Mouse (Mus musculus): ENCODE measurements around the gene Ccdc183. TPM values are rescaled to one million over a fixed set of nuclear protein-coding genes. Genes with fewer than 3 reads are reported as not detected.

Gene Ccdc183
- polyA plus RNA-seq, 1 experiment from 2014 or later, result 0.15 TPM

GRCm38 (mm10) chr2:25566558-25566957 is 50.9 kb downstream of the Ccdc183 start:
- H3K4me3 ChIP-seq (ENCODE audit: low read length), result no peak overlapping the region
- no peaks in the 10 kb centered on the region for H3K27me3 ChIP-seq (ENCODE audit: control insufficient read depth, insufficient read depth, low read depth, low read length)
- H3K9ac ChIP-seq (ENCODE audit: low read length), result no peak overlapping the region
- no peaks in the 10 kb centered on the region for H3K9me3 ChIP-seq (ENCODE audit: control insufficient read depth, low read length)
- peaks cover 38% of the 10 kb centered on the region for H3K36me3 ChIP-seq (ENCODE audit: control insufficient read depth, insufficient read depth, low read length)
- 77% methylated on average over 6 of the region's 6 CpGs for WGBS
- H3K27ac ChIP-seq (ENCODE audit: low read length), result no peak overlapping the region
- ATAC-seq (ENCODE audit: low read depth), result no peak
- H3K4me2 ChIP-seq (ENCODE audit: low read depth, low read length), result no peak overlapping the region
- no peaks in the 10 kb centered on the region for H3K4me1 ChIP-seq (replicated peaks; ENCODE audit: control insufficient read depth, insufficient read depth, low read length)

GRCm38 (mm10) chr2:25565741-25566140 is 51.7 kb downstream of the Ccdc183 start:
- Histone ChIP-seq H3K27ac (ENCODE audit: low read length) (no peak overlapping the region), H3K4me3 (ENCODE audit: low read length) (no peak overlapping the region), H3K4me1 (replicated peaks; ENCODE audit: control insufficient read depth, insufficient read depth, low read length) (no peaks in the 10 kb centered on the region), H3K9ac (ENCODE audit: low read length) (no peak overlapping the region), H3K27me3 (ENCODE audit: control insufficient read depth, insufficient read depth, low read depth, low read length) (no peaks in the 10 kb centered on the region), H3K4me2 (ENCODE audit: low read depth, low read length) (no peak overlapping the region), H3K9me3 (ENCODE audit: control insufficient read depth, low read length) (no peaks in the 10 kb centered on the region), H3K36me3 (ENCODE audit: control insufficient read depth, insufficient read depth, low read length) (peaks cover 46% of the 10 kb centered on the region)
- 94% methylated on average over 8 of the region's 8 CpGs for WGBS
- ATAC-seq (ENCODE audit: low read depth), result no peak

GRCm38 (mm10) chr2:25561946-25562345 is 55.5 kb downstream of the Ccdc183 start:
- no peaks in the 10 kb centered on the region for H3K27me3 ChIP-seq (ENCODE audit: control insufficient read depth, insufficient read depth, low read depth, low read length)
- peaks cover 14% of the 10 kb centered on the region for H3K4me1 ChIP-seq (replicated peaks; ENCODE audit: control insufficient read depth, insufficient read depth, low read length)
- H3K36me3 ChIP-seq (ENCODE audit: control insufficient read depth, insufficient read depth, low read length), result peaks cover 45% of the 10 kb centered on the region
- H3K9me3 ChIP-seq (ENCODE audit: control insufficient read depth, low read length), result no peaks in the 10 kb centered on the region
- ATAC-seq (ENCODE audit: low read depth), result no peak
- 76% methylated on average over 9 of the region's 9 CpGs for WGBS
- no peak overlapping the region for H3K4me3 ChIP-seq (ENCODE audit: low read length)
- no peak overlapping the region for H3K4me2 ChIP-seq (ENCODE audit: low read depth, low read length)
- H3K9ac ChIP-seq (ENCODE audit: low read length), result no peak overlapping the region
- no peak overlapping the region for H3K27ac ChIP-seq (ENCODE audit: low read length)

GRCm38 (mm10) chr2:25560551-25560950 is 56.9 kb downstream of the Ccdc183 start:
- no peaks in the 10 kb centered on the region for H3K27me3 ChIP-seq (ENCODE audit: control insufficient read depth, insufficient read depth, low read depth, low read length)
- peaks cover 18% of the 10 kb centered on the region for H3K4me1 ChIP-seq (replicated peaks; ENCODE audit: control insufficient read depth, insufficient read depth, low read length)
- H3K9me3 ChIP-seq (ENCODE audit: control insufficient read depth, low read length), result no peaks in the 10 kb centered on the region
- H3K27ac ChIP-seq (ENCODE audit: low read length), result no peak overlapping the region
- no peak for ATAC-seq (ENCODE audit: low read depth)
- no peak overlapping the region for H3K9ac ChIP-seq (ENCODE audit: low read length)
- peaks cover 40% of the 10 kb centered on the region for H3K36me3 ChIP-seq (ENCODE audit: control insufficient read depth, insufficient read depth, low read length)
- 83% methylated on average over 8 of the region's 8 CpGs for WGBS
- no peak overlapping the region for H3K4me2 ChIP-seq (ENCODE audit: low read depth, low read length)
- no peak overlapping the region for H3K4me3 ChIP-seq (ENCODE audit: low read length)

GRCm38 (mm10) chr2:25558774-25559173 is 58.7 kb downstream of the Ccdc183 start:
- no peaks in the 10 kb centered on the region for H3K9me3 ChIP-seq (ENCODE audit: control insufficient read depth, low read length)
- WGBS, result 70% methylated on average over 6 of the region's 6 CpGs
- no peak for ATAC-seq (ENCODE audit: low read depth)

More at GRCm38 (mm10) chr2:25558774-25559173, 58.7 kb downstream of the Ccdc183 start:
- Histone ChIP-seq H3K4me2 (ENCODE audit: low read depth, low read length) (peak overlapping the region; percentile 82), H3K27ac (ENCODE audit: low read length) (no peak overlapping the region), H3K4me3 (ENCODE audit: low read length) (peak overlapping the region; percentile 94), H3K36me3 (ENCODE audit: control insufficient read depth, insufficient read depth, low read length) (peaks cover 30% of the 10 kb centered on the region), H3K9ac (ENCODE audit: low read length) (peak overlapping the region; percentile 96), H3K27me3 (ENCODE audit: control insufficient read depth, insufficient read depth, low read depth, low read length) (no peaks in the 10 kb centered on the region), H3K4me1 (replicated peaks; ENCODE audit: control insufficient read depth, insufficient read depth, low read length) (peaks cover 18% of the 10 kb centered on the region)

Other genes with a start within 250 kb of the Ccdc183 start
- gene Sapcd2, start 245.4 kb downstream of the Ccdc183 start, polyA plus RNA-seq (2015; fragmentation: Nextera tagmentation; extraction: Ambion mirVana), result 39.0 and 39.3 TPM in 2 replicates
- 3.6 and 4.8 TPM in 2 replicates for gene Entpd2, start 221.8 kb downstream of the Ccdc183 start, polyA plus RNA-seq (2015; fragmentation: Nextera tagmentation; extraction: Ambion mirVana)
- gene Npdc1, start 218.3 kb downstream of the Ccdc183 start, polyA plus RNA-seq (2015; fragmentation: Nextera tagmentation; extraction: Ambion mirVana), result 31.6 and 36.5 TPM in 2 replicates
- gene Fut7, start 194.4 kb downstream of the Ccdc183 start, polyA plus RNA-seq (2015; fragmentation: Nextera tagmentation; extraction: Ambion mirVana), result 0.10 and 0.15 TPM in 2 replicates
- 4.9 and 5.4 TPM in 2 replicates for gene Abca2, start 189.0 kb downstream of the Ccdc183 start, polyA plus RNA-seq (2015; fragmentation: Nextera tagmentation; extraction: Ambion mirVana)
- 139 and 180 TPM in 2 replicates for gene Clic3, start 160.8 kb downstream of the Ccdc183 start, polyA plus RNA-seq (2015; fragmentation: Nextera tagmentation; extraction: Ambion mirVana)
- 37.9 and 44.8 TPM in 2 replicates for gene Paxx, start 156.6 kb downstream of the Ccdc183 start, polyA plus RNA-seq (2015; fragmentation: Nextera tagmentation; extraction: Ambion mirVana)
- 10.7 and 16.5 TPM in 2 replicates for gene Ptgds, start 147.6 kb downstream of the Ccdc183 start, polyA plus RNA-seq (2015; fragmentation: Nextera tagmentation; extraction: Ambion mirVana)
- not detected in 2 replicates for gene Lcn12, start 123.8 kb downstream of the Ccdc183 start, polyA plus RNA-seq (2015; fragmentation: Nextera tagmentation; extraction: Ambion mirVana)
- gene Fbxw5, start 116.9 kb downstream of the Ccdc183 start, polyA plus RNA-seq (2015; fragmentation: Nextera tagmentation; extraction: Ambion mirVana), result 80.8 and 81.1 TPM in 2 replicates
- 6.5 and 7.3 TPM in 2 replicates for gene C8g, start 116.0 kb downstream of the Ccdc183 start, polyA plus RNA-seq (2015; fragmentation: Nextera tagmentation; extraction: Ambion mirVana)
- 38.2 and 39.1 TPM in 2 replicates for gene Traf2, start 70.7 kb downstream of the Ccdc183 start, polyA plus RNA-seq (2015; fragmentation: Nextera tagmentation; extraction: Ambion mirVana)
- 319 and 355 TPM in 2 replicates for gene Edf1, start 59.8 kb downstream of the Ccdc183 start, polyA plus RNA-seq (2015; fragmentation: Nextera tagmentation; extraction: Ambion mirVana)
- 3.1 and 8.2 TPM in 2 replicates for gene Mamdc4, start 42.8 kb downstream of the Ccdc183 start, polyA plus RNA-seq (2015; fragmentation: Nextera tagmentation; extraction: Ambion mirVana)
- gene Phpt1, start 42.5 kb downstream of the Ccdc183 start, polyA plus RNA-seq (2015; fragmentation: Nextera tagmentation; extraction: Ambion mirVana), result 164 and 167 TPM in 2 replicates
- 0.21 TPM in 1 of 2 replicates, not detected in the other for gene Ajm1, start 35.9 kb downstream of the Ccdc183 start, polyA plus RNA-seq (2015; fragmentation: Nextera tagmentation; extraction: Ambion mirVana)
- gene Rabl6, start 9.2 kb downstream of the Ccdc183 start, polyA plus RNA-seq (2015; fragmentation: Nextera tagmentation; extraction: Ambion mirVana), result 60.7 and 61.8 TPM in 2 replicates
- gene Tmem141, start 4.3 kb upstream of the Ccdc183 start, polyA plus RNA-seq (2015; fragmentation: Nextera tagmentation; extraction: Ambion mirVana), result 30.5 and 35.6 TPM in 2 replicates
- gene Fcna, start 10.4 kb upstream of the Ccdc183 start, polyA plus RNA-seq (2015; fragmentation: Nextera tagmentation; extraction: Ambion mirVana), result 3.5 and 10.6 TPM in 2 replicates
- gene Lcn8, start 35.4 kb upstream of the Ccdc183 start, polyA plus RNA-seq (2015; fragmentation: Nextera tagmentation; extraction: Ambion mirVana), result 0.33 TPM in 1 of 2 replicates, not detected in the other
- not detected in 2 replicates for gene Lcn5, start 40.3 kb upstream of the Ccdc183 start, polyA plus RNA-seq (2015; fragmentation: Nextera tagmentation; extraction: Ambion mirVana)
- not detected in 2 replicates for gene Lcn6, start 59.1 kb upstream of the Ccdc183 start, polyA plus RNA-seq (2015; fragmentation: Nextera tagmentation; extraction: Ambion mirVana)
- not detected in 2 replicates for gene Lcn10, start 65.0 kb upstream of the Ccdc183 start, polyA plus RNA-seq (2015; fragmentation: Nextera tagmentation; extraction: Ambion mirVana)
- not detected in 2 replicates for gene Obp2a, start 82.4 kb upstream of the Ccdc183 start, polyA plus RNA-seq (2015; fragmentation: Nextera tagmentation; extraction: Ambion mirVana)
- 60.2 and 63.4 TPM in 2 replicates for gene Bmyc, start 89.1 kb upstream of the Ccdc183 start, polyA plus RNA-seq (2015; fragmentation: Nextera tagmentation; extraction: Ambion mirVana)
- gene Obp2b, start 119.3 kb upstream of the Ccdc183 start, polyA plus RNA-seq (2015; fragmentation: Nextera tagmentation; extraction: Ambion mirVana), result not detected in 2 replicates
- gene Lcn3, start 147.9 kb upstream of the Ccdc183 start, polyA plus RNA-seq (2015; fragmentation: Nextera tagmentation; extraction: Ambion mirVana), result not detected in 2 replicates
- gene Lcn11, start 159.3 kb upstream of the Ccdc183 start, polyA plus RNA-seq (2015; fragmentation: Nextera tagmentation; extraction: Ambion mirVana), result not detected in 2 replicates
- gene Gm13539, start 164.6 kb upstream of the Ccdc183 start, polyA plus RNA-seq (2015; fragmentation: Nextera tagmentation; extraction: Ambion mirVana), result not detected in 2 replicates
- gene Glt6d1, start 198.2 kb upstream of the Ccdc183 start, polyA plus RNA-seq (2015; fragmentation: Nextera tagmentation; extraction: Ambion mirVana), result not detected in 2 replicates
- gene Lcn9, start 205.5 kb upstream of the Ccdc183 start, polyA plus RNA-seq (2015; fragmentation: Nextera tagmentation; extraction: Ambion mirVana), result not detected in 2 replicates
- not detected in 2 replicates for gene Sohlh1, start 229.6 kb upstream of the Ccdc183 start, polyA plus RNA-seq (2015; fragmentation: Nextera tagmentation; extraction: Ambion mirVana)
- gene Kcnt1, start 246.1 kb upstream of the Ccdc183 start, polyA plus RNA-seq (2015; fragmentation: Nextera tagmentation; extraction: Ambion mirVana), result 0.24 and 0.46 TPM in 2 replicates